Mouse (Mus musculus): ENCODE measurements around the gene B2m. TPM values are rescaled to one million over a fixed set of nuclear protein-coding genes. Genes with fewer than 3 reads are reported as not detected.
"Not testable (repeated sequence)": the region's sequence is repeated elsewhere in the genome, so short reads cannot be mapped to it uniquely, and the experiment has no call there.

B2m gene
- total RNA-seq (2021) = 100 to 1,000 TPM; 168 to 182 TPM
- long read RNA-seq, experiment 1, transcript B2m-201 (4 exons, 860 nt) = major isoform, 65 of 68 reads
- long read RNA-seq, experiment 1, partial matches to known transcripts = 2 of 68 reads
- long read RNA-seq, experiment 1, other reads (novel, unspliced or antisense) = 1 of 68 reads
- long read RNA-seq, experiment 2, transcript B2m-201 (4 exons, 860 nt) = major isoform, 72 of 75 reads
- long read RNA-seq, experiment 2, partial matches to known transcripts = 3 of 75 reads
- long read RNA-seq, experiment 2, other reads (novel, unspliced or antisense) = 0 of 75 reads

GRCm38 (mm10) chr2:122147508-122148241, at the start of gene B2m:
Gene B2m, plus strand, starts transcription at chr2:122147686.
- DNase-seq (ENCODE audit: low spot score in 2 of 2) = peak; percentile 86 to 93

DNA sequence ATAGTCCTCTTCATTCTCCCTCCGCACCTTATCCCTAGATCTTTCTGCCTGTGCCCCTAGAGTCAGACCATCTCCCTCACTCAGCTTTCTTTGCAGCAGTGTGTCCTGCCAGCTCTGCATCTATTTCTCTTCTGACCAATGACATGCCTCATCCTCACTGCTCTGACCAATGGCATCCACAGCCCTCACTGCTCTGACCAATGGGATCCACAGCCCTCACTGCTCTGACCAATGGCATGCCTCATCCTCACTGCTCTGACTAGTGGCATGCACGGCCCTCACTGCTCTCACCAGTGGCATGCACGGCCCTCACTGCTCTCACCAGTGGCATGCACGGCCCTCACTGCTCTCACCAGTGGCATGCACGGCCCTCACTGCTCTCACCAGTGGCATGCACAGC, 49.8 kb upstream of the B2m start:
- DNase-seq (ENCODE audit: low spot score in 2 of 2) = not testable (repeated sequence)

GRCm38 (mm10) chr2:122102070-122102469, 45.4 kb upstream of the B2m start:
- DNase-seq (ENCODE audit: low spot score in 2 of 2) = no peak

GRCm38 (mm10) chr2:122108101-122108500, 39.4 kb upstream of the B2m start:
- DNase-seq (ENCODE audit: low spot score in 2 of 2) = no peak

DNA sequence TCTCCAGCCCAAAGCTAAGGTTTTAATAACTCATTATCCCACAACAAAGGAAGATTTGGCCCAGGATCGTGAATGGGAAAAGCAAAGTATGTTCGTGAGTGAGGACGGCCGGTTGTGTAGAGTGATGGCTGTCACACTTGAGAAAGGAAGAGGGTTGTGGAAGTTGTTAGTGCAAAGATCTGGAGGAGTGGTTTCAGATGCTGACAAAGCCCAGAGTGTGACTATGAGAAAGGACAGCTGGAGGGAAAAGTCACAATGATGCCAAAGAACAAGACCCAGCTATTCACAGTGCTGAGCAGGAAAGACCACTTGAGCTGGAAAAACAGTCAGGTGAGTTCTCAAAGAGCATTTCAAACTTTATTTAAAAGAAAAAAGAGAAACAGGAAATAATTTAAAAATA, 37.8 kb upstream of the B2m start:
- no peak for DNase-seq (ENCODE audit: low spot score in 2 of 2)

- no peak for DNase-seq (ENCODE audit: low spot score in 2 of 2)
Measured at GRCm38 (mm10) chr2:122116888-122117287, 30.6 kb upstream of the B2m start.

DNA sequence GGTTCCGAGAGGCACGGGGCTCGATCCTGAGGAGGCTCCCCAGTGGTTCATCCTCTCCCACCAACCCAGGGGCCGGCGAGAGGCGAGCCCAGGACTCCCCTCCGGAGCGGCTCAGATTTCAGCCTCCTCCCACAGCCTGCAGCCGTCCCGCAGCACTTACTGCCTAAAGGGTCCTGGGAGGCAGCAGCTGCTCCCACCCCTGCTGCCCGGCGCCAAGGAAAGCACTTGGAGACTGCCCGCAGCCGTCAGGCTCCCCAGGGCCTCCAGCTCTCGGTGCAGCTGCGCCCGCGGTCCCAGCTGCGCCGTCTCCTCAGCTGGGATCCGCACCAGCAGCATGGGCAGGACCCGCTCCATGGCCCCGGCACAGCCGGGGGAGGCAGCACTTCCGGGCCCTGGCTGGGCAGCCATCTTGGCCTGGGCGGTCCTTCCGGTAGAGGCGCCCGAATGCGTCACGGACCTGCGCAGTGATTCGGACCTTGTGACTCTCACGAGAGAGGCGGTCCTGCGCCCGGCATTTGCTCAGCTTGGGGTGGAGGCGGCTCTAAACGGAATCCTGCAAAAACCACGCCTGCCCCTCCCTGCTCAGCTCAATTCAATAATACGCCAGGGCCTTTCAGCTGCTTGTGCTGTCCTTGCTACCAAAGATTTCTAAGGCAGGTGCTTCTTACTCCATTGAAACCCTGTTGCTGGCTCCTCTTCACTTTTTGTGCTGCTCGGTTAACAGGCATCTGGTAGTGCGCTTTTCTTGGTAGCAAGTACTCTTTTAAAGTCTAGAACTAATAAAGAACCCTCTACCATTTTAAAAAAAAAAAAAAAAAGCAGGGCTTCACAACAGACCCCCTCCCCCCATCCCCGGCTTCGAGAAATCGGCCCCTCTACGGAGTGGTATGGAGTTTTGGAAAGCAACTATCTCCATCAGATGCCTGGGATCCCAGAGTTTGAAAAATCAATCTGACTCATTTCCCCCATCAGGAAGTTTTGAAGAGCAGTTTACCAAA, 29.2 kb upstream of the B2m start, which contains the start of gene Spg11:
Gene Spg11 (minus strand): TSS at position 426 of the 998 bp plus-strand sequence.
- DNase-seq (ENCODE audit: low spot score in 2 of 2) = peak; percentile 93 to 98

DNA sequence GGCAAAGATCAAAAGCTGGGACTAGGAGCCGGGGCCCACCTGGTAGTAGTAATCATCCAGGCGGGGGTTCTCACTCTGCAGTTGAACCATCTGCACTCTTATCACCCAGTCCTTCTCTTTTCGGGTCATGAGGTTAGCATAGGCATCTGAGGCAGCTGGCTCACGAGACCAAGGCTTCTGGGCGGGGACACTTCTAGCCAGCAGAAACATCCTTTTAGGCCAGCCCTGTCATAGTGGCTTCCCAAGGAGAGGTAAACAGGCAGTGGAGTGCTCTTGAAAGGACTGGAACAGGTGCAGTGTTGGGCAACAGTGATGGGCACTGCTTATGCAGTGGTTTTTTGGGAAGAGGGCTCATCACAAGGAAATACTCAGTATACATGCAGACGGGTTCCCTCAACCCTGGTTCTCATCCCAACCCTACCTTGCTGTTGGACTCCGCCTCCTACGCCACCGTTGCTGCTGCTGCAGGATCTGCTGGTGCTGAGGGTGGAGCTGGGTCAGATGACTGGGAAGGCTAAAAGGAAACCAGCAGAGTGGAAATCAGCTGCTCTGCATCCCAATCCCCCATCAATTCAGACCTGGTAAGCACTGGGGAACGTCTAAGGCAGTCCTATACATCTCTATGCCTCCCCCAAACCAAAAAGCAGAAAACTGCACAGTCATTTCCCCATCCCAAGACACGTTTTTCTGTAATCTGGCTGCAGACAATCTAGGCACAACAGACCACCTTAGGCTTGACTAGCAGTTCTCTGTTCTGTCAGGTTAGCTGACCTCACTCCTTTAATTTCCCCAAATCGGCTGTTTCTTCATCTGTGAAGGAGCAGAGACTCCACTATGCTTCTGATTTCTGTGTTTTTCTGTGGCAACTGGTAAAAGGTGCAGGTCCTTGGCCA, 21.6 kb upstream of the B2m start:
- no peak for DNase-seq (ENCODE audit: low spot score in 2 of 2)

DNA sequence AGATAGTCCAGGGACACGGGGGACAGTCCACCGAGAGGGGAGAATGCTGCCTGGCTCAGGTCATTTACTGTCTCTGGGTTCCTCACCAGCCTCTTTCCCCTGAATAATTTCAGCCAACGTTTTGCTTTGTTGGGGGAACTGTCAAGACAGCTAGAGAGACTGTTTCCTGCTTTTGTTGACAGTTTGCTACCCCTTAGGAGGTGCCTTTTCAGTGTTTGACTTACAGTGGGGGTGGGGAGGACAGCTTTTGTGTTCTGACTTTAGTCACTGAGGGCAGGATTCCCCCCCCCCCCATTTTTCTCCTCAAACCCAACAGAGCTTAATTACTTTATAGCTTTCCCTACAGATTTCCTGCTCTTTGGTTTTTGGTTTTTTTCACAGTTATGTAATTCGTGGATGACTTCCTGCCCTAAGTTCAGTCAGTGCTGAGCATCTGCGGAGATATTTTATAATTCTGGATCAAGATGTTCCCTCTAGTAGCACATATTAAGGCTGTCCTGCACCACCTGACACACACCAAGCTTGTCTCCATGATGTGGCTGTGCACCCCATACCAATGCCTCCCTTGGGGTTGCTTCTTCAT, 20.6 kb upstream of the B2m start:
- no peak for DNase-seq (ENCODE audit: low spot score in 2 of 2)

- no peak for DNase-seq (ENCODE audit: low spot score in 2 of 2)
Measured at GRCm38 (mm10) chr2:122127635-122128034, 19.9 kb upstream of the B2m start.

DNA sequence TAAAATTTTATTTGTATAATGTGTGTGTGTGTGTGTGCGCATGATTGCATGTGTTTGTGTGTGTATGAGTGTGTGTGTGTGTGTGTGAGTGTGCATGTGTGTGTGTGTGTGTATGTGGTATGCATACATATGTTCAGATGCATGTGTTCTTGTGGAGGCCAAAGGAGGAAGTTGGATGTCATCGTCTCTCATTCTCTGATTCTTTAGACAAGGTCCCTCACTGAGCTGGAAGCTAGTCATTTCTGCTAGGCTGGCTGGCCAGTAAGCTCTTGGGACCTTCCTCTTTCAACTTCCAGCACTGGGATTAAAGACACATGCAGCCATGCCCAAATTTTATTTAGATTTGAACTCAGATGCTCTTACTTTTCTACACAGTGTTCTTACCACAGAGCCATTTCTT, 15.4 kb upstream of the B2m start:
- no peak for DNase-seq (ENCODE audit: low spot score in 2 of 2)

GRCm38 (mm10) chr2:122132618-122133017, 14.9 kb upstream of the B2m start:
- DNase-seq (ENCODE audit: low spot score in 2 of 2) = no peak

DNA sequence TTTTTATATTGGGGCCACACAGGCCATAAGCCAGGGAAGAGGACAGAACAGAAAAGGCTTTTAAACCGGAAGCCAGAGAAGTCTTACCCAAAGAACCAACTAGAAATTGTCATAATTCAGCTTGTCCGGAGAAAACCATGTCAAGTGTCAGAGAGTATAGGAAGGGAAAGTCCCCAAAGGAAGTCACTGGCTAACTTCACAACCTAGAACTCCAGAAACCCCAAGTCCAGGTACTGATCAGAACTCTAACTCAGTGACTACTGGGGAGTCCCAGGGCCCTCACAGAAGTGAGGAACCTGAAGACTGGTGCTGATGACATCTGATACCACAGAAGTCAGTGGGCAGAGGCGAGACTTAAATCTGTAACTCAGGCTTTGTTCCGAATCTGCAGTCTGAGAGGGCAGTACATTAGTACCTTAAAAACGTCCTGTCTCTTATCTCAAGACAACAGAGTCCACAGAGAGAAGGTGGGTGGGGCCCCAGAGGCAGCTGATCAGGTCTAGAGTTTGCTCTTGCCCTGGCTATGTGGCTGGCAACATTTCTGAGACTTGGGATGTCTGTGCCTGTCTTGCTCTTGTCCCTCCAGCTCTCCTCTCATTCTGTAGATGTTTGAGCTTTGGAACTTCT, 9.5 kb upstream of the B2m start:
- DNase-seq (ENCODE audit: low spot score in 2 of 2) = no peak

DNA sequence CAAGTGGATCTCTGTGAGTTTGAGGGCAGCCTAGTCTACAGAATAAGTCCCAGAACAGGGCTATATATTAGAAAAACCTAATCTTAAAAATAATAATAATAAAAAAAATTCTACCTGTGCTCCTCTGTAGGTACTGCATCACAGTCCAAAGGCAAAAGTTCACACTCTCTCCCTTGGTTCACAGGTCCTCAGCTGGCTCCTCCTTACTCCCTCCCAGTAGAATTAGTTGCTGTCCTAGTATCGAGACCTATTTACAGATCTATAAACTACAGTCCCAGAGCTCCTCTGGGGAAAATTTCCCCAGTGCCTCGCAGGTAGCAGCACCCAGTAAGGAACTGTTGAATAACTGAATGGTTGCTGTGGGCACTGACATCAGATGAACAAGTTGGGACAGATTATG, 6.7 kb upstream of the B2m start:
- no peak for DNase-seq (ENCODE audit: low spot score in 2 of 2)

GRCm38 (mm10) chr2:122141332-122141967, 6.0 kb upstream of the B2m start:
- no peak for DNase-seq (ENCODE audit: low spot score in 2 of 2)

DNA sequence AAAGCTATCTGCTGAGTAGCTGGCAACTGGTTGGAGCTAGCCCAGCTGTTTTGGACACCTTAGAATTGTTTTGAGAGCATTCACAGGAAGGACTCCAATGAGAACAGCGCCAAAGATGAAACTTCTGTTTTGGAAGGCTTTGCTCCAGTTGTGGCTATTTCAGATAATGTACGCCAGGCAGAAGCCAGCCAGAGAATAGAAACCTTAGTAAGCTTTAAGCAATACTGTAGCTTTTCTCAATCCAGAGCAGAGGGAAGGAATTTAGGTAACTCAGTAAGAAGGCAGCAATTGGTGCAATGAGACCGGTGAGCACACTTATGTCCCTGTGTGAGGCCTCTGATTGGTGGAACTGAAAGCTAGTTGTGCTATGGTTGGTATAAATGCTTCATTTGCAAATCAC, 4.4 kb upstream of the B2m start:
- DNase-seq (ENCODE audit: low spot score in 2 of 2) = no peak

DNA sequence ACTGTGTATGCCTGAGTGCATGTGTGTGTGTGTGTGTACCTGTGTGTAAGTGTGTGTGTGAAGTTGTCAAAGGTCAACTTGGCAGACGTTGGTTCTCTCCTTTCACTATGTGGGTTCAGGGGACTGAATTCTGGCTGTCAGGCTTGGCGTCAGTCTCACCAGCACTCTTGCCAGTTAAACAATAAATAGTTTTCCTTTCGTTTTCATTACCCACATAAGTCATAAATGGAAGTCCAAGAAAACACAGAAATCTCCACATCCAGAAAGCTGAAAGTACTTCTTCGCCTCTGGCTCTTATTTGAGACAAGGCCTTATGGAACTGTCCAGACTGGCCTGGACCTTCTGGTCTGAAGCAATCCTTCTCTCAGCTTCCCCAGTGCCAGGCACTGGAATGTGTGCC, 1.7 kb upstream of the B2m start:
- DNase-seq (ENCODE audit: low spot score in 2 of 2) = no peak

DNA sequence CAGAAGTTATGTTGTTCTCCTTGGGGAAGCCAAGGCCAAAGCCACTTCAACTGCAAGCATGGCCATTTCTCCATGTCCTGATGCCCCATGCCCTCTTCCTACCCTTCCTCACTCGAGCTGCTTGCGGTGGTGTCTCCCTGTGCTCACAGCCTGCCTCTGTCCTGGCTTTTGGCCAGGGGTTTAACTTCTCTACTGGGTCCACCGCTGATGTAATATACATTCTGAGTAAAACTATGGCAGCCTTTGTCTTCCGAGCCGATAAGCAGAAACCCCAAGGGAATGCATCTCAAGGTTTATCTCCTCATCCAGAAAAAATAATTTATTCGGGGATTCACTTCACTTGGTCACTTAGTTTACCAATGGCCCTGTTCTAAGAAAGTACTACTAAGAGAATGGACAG, 799 bp upstream of the B2m start:
- DNase-seq (ENCODE audit: low spot score in 2 of 2) = no peak

Measured in gastrocnemius, postnatal 4 days (tissue).